ENCODE assay signal across 24 mouse cellular contexts in the genomic region with DNA sequence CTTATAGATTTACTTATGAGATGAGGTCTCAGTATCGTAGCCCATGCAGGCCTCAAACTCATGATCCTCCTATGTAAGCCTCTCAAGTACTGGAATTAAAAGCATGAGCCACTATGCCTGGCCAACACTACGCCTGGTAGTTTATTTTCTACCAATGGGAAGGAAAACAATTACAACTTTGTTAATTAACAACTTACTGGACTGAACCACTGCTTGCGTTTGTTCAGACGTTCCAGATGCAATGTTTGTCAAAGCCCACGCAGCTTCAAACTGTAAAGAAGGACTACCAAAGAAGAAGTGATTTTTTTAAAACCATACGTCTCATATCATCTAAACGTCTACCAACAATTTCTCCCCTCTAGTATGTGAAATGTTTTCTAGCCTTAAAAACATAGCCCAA.
"Had no signal": no experiment of that assay in that cellular context is flagged by ENCODE, and none has a peak within 500 bp of the region (broad histone marks: within the 10 kb centered on the region; RNA-seq: fewer than 3 reads in every experiment).

No protein-coding gene starts in this region.

- H3K9me3 ChIP-seq: heart, embryonic 10.5 days; heart, embryonic 12.5 days; hindbrain, embryonic 10.5 days; hindbrain, embryonic 12.5 days; intestine, embryonic 15.5 days; limb, embryonic 10.5 days; limb, embryonic 12.5 days had no signal

- H3K27me3 ChIP-seq: heart, embryonic 12.5 days; hindbrain, embryonic 12.5 days; intestine, embryonic 15.5 days; limb, embryonic 12.5 days had no signal

- H3K9ac ChIP-seq: heart, embryonic 12.5 days; hindbrain, embryonic 12.5 days; hindbrain, embryonic 14.5 days; intestine, embryonic 15.5 days; limb, embryonic 12.5 days; liver, embryonic 14.5 days had no signal

- H3K27ac ChIP-seq: gastrocnemius, adult 2 months; heart, embryonic 10.5 days; hindbrain, embryonic 10.5 days; hindbrain, embryonic 12.5 days; hindbrain, embryonic 14.5 days; intestine, embryonic 15.5 days; layer of hippocampus, adult 2 months; left cerebral cortex, adult 2 months; limb, embryonic 10.5 days; limb, embryonic 12.5 days; liver, embryonic 14.5 days had no signal

- ATAC-seq: forebrain, embryonic 16.5 days; hindbrain, embryonic 16.5 days; inflammation-experienced regulatory T-cells, adult 6 months; intestine, embryonic 15.5 days; intestine, postnatal 0 days had no signal

- H3K4me1 ChIP-seq: heart, embryonic 10.5 days; heart, embryonic 12.5 days; hindbrain, embryonic 10.5 days; hindbrain, embryonic 12.5 days; intestine, embryonic 15.5 days; limb, embryonic 10.5 days; limb, embryonic 12.5 days had no signal

- H3K4me3 ChIP-seq: gastrocnemius, adult 2 months; heart, embryonic 10.5 days; heart, embryonic 12.5 days; hindbrain, embryonic 10.5 days; hindbrain, embryonic 12.5 days; intestine, embryonic 15.5 days; layer of hippocampus, adult 2 months; left cerebral cortex, adult 2 months; limb, embryonic 10.5 days; limb, embryonic 12.5 days had no signal

- DNase-seq: gastrocnemius, adult 2 months; gastrocnemius, postnatal 10 days; gastrocnemius, postnatal 25 days; heart, adult 18-20 months; heart, postnatal 10 days; heart, postnatal 4 days; kidney, postnatal 10 days; kidney, postnatal 4 days had no signal

- H3K36me3 ChIP-seq: intestine, embryonic 15.5 days had no signal

- H3K4me2 ChIP-seq: heart, embryonic 12.5 days; hindbrain, embryonic 12.5 days; hindbrain, embryonic 14.5 days; intestine, embryonic 15.5 days; limb, embryonic 12.5 days; liver, embryonic 11.5 days had no signal
